Mouse (Mus musculus) retina, postnatal 1 day (tissue): ENCODE data around the gene B4gat1.
"Not testable (repeated sequence)": the region's sequence is repeated elsewhere in the genome, so short reads cannot be mapped to it uniquely, and the experiment has no call there.

Source experiments
- DNase-seq: peaks from one replicate; pipeline ENCODE4 v3.0.0-alpha.2; 2012

The B4gat1 gene

GRCm38 (mm10) chr19:5086533-5086932 lies 47.9 kb downstream of the B4gat1 start:
- not testable (repeated sequence) for DNase-seq

- peak; percentile 100 for DNase-seq
These were observed 49.5 kb downstream of the B4gat1 start, which contains the start of gene Yif1a for GRCm38 (mm10) chr19:5087884-5088728. Yif1a (plus strand) TSS chr19:5088538.

- DNase-seq, result no peak
These were observed 50.7 kb downstream of the B4gat1 start for GRCm38 (mm10) chr19:5089324-5089723.
